Mouse (Mus musculus): Measurements from ENCODE around the gene Olfr60. TPM values are rescaled to one million over a fixed set of nuclear protein-coding genes. Genes with fewer than 3 reads are reported as not detected.

Olfr60 gene
- polyA plus RNA-seq, 1 experiment from 2014 or later, result not detected

GRCm38 (mm10) chr7:140295746-140296145, 65.7 kb downstream of the Olfr60 start:
- H3K4me3 ChIP-seq, result no peak overlapping the region
- H3K36me3 ChIP-seq, result no peaks in the 10 kb centered on the region
- H3K27ac ChIP-seq, result no peak overlapping the region
- no peaks in the 10 kb centered on the region for H3K9me3 ChIP-seq
- 91% methylated on average over 9 of the region's 9 CpGs for WGBS
- no peak overlapping the region for H3K4me2 ChIP-seq (replicated peaks)
- H3K9ac ChIP-seq, result no peak overlapping the region
- H3K27me3 ChIP-seq, result no peaks in the 10 kb centered on the region
- no peaks in the 10 kb centered on the region for H3K4me1 ChIP-seq
- ATAC-seq (ENCODE audit: insufficient number of reproducible peaks, insufficient read depth, low FRiP score, low TSS enrichment), result no peak

Other genes starting within 250 kb of the Olfr60 start
- gene Paox, start 245.9 kb downstream of the Olfr60 start, polyA plus RNA-seq (2016; fragmentation: Nextera tagmentation; extraction: Ambion mirVana), result 19.1 and 20.8 TPM in 2 replicates
- 172 and 173 TPM in 2 replicates for gene Echs1, start 245.2 kb downstream of the Olfr60 start, polyA plus RNA-seq (2016; fragmentation: Nextera tagmentation; extraction: Ambion mirVana)
- gene Mtg1, start 224.1 kb downstream of the Olfr60 start, polyA plus RNA-seq (2016; fragmentation: Nextera tagmentation; extraction: Ambion mirVana), result 26.1 and 30.5 TPM in 2 replicates
- gene Sprn, start 206.8 kb downstream of the Olfr60 start, polyA plus RNA-seq (2016; fragmentation: Nextera tagmentation; extraction: Ambion mirVana), result 1.2 TPM in 2 replicates
- gene Olfr522, start 196.9 kb downstream of the Olfr60 start, polyA plus RNA-seq (2016; fragmentation: Nextera tagmentation; extraction: Ambion mirVana), result not detected in 2 replicates
- not detected in 2 replicates for gene Olfr523, start 188.5 kb downstream of the Olfr60 start, polyA plus RNA-seq (2016; fragmentation: Nextera tagmentation; extraction: Ambion mirVana)
- not detected in 2 replicates for gene Olfr524, start 155.7 kb downstream of the Olfr60 start, polyA plus RNA-seq (2016; fragmentation: Nextera tagmentation; extraction: Ambion mirVana)
- gene Cd163l1, start 143.4 kb downstream of the Olfr60 start, polyA plus RNA-seq (2016; fragmentation: Nextera tagmentation; extraction: Ambion mirVana), result not detected in 2 replicates
- gene 5830411N06Rik, start 114.4 kb downstream of the Olfr60 start, polyA plus RNA-seq (2016; fragmentation: Nextera tagmentation; extraction: Ambion mirVana), result not detected in 2 replicates
- gene Olfr525, start 40.8 kb downstream of the Olfr60 start, polyA plus RNA-seq (2016; fragmentation: Nextera tagmentation; extraction: Ambion mirVana), result not detected in 2 replicates
- not detected in 2 replicates for gene Olfr527, start 27.7 kb downstream of the Olfr60 start, polyA plus RNA-seq (2016; fragmentation: Nextera tagmentation; extraction: Ambion mirVana)
- gene Olfr530, start 14.7 kb upstream of the Olfr60 start, polyA plus RNA-seq (2016; fragmentation: Nextera tagmentation; extraction: Ambion mirVana), result 0.15 TPM in 1 of 2 replicates, not detected in the other
- gene Olfr531, start 41.2 kb upstream of the Olfr60 start, polyA plus RNA-seq (2016; fragmentation: Nextera tagmentation; extraction: Ambion mirVana), result not detected in 2 replicates
- not detected in 2 replicates for gene Olfr532, start 60.0 kb upstream of the Olfr60 start, polyA plus RNA-seq (2016; fragmentation: Nextera tagmentation; extraction: Ambion mirVana)
- not detected in 2 replicates for gene Olfr533, start 101.7 kb upstream of the Olfr60 start, polyA plus RNA-seq (2016; fragmentation: Nextera tagmentation; extraction: Ambion mirVana)
- gene Olfr535, start 122.5 kb upstream of the Olfr60 start, polyA plus RNA-seq (2016; fragmentation: Nextera tagmentation; extraction: Ambion mirVana), result not detected in 2 replicates
- not detected in 2 replicates for gene Olfr536, start 145.7 kb upstream of the Olfr60 start, polyA plus RNA-seq (2016; fragmentation: Nextera tagmentation; extraction: Ambion mirVana)
- gene Olfr538, start 206.2 kb upstream of the Olfr60 start, polyA plus RNA-seq (2016; fragmentation: Nextera tagmentation; extraction: Ambion mirVana), result not detected in 2 replicates
- gene Olfr46, start 239.6 kb upstream of the Olfr60 start, polyA plus RNA-seq (2016; fragmentation: Nextera tagmentation; extraction: Ambion mirVana), result not detected in 2 replicates

Measured in embryonic facial prominence, embryonic 12.5 days (tissue).